Mouse (Mus musculus) yolk sac, embryonic 10.5 days (tissue): ENCODE measurements at regions not wholly inside any gene's neighbourhood (a gene's known extent, or its start where the extent isn't known, plus 50 kb on each side); places are given as distances from the start of the nearest gene placed in this dataset.
A peak's percentile ranks its signal among the peaks of the same experiment; 100 is the strongest.
"Not testable (repeated sequence)": the region's sequence is repeated elsewhere in the genome, so short reads cannot be mapped to it uniquely, and the experiment has no call there.

ENCODE experiments used
- DNase-seq: peaks from one replicate; pipeline ENCODE4 v3.0.0-alpha.2; 2017; ENCODE audit warnings: low spot score

- DNase-seq = no peak
Measured at GRCm38 (mm10) chrX:77307374-77307773, 203.4 kb upstream of the Tbl1x start.

GRCm38 (mm10) chrX:77314384-77314783, 196.4 kb upstream of the Tbl1x start:
- DNase-seq = no peak

- DNase-seq = no peak
Measured at GRCm38 (mm10) chrX:77323644-77324043, 187.2 kb upstream of the Tbl1x start.

- no peak for DNase-seq
Measured at GRCm38 (mm10) chrX:77353181-77353580, 157.6 kb upstream of the Tbl1x start.

- no peak for DNase-seq
Measured at GRCm38 (mm10) chrX:77360551-77360950, 150.3 kb upstream of the Tbl1x start.

- no peak for DNase-seq
Measured at GRCm38 (mm10) chrX:77361106-77361505, 149.7 kb upstream of the Tbl1x start.

- no peak for DNase-seq
Measured at GRCm38 (mm10) chrX:77363657-77364056, 147.2 kb upstream of the Tbl1x start.

GRCm38 (mm10) chrX:77367351-77367750, 143.5 kb upstream of the Tbl1x start:
- DNase-seq = no peak

- no peak for DNase-seq
Measured at GRCm38 (mm10) chrX:77387271-77387670, 123.5 kb upstream of the Tbl1x start.

GRCm38 (mm10) chrX:77391760-77392446, 118.9 kb upstream of the Tbl1x start:
- no peak for DNase-seq

GRCm38 (mm10) chrX:77406896-77407295, 103.9 kb upstream of the Tbl1x start:
- no peak for DNase-seq

- no peak for DNase-seq
Measured at GRCm38 (mm10) chrX:77407925-77408324, 102.9 kb upstream of the Tbl1x start.

GRCm38 (mm10) chrX:77409370-77409769, 101.4 kb upstream of the Tbl1x start:
- no peak for DNase-seq

- no peak for DNase-seq
Measured at GRCm38 (mm10) chrX:77410812-77411211, 100.0 kb upstream of the Tbl1x start.

GRCm38 (mm10) chrX:77414156-77414555, 96.7 kb upstream of the Tbl1x start:
- no peak for DNase-seq

GRCm38 (mm10) chrX:77417766-77418165, 93.0 kb upstream of the Tbl1x start:
- DNase-seq = no peak

- no peak for DNase-seq
Measured at GRCm38 (mm10) chrX:77422206-77422605, 88.6 kb upstream of the Tbl1x start.

GRCm38 (mm10) chrX:77424792-77425727, 85.8 kb upstream of the Tbl1x start:
- no peak for DNase-seq

GRCm38 (mm10) chrX:77425728-77426102, 85.1 kb upstream of the Tbl1x start:
- not testable (repeated sequence) for DNase-seq

GRCm38 (mm10) chrX:77426836-77427235, 84.0 kb upstream of the Tbl1x start:
- DNase-seq = not testable (repeated sequence)

GRCm38 (mm10) chrX:77432001-77432565, 78.7 kb upstream of the Tbl1x start:
- DNase-seq = peak; percentile 32

GRCm38 (mm10) chrX:77432846-77433810, 77.7 kb upstream of the Tbl1x start:
- peak; percentile 93 for DNase-seq
